Mouse (Mus musculus) common myeloid progenitor, adult 5-6 weeks (primary cell): Measurements from ENCODE around the gene Ndufaf3. TPM values are rescaled to one million over a fixed set of nuclear protein-coding genes. Genes with fewer than 3 reads are reported as not detected.

ENCODE experiments used
- ATAC-seq: replicated peaks from 2 replicates; pipeline ENCODE4 v1.8.0; 2016; ENCODE audit warnings: low read depth, mild to moderate bottlenecking, moderate TSS enrichment, inconsistent platforms; ENCODE audit not compliant: poor library complexity, severe bottlenecking
- total RNA-seq: library from RNA; stranded (forward); fragments of 200-1000, 187-1606 nt; gene quantifications from 2 replicates; pipeline ENCODE4 v1.2.3, GENCODE M21; 2017

Ndufaf3 gene
- total RNA-seq, 1 experiment from 2014 or later = 18.9 TPM

GRCm38 (mm10) chr9:108523341-108523740, 43.9 kb downstream of the Ndufaf3 start:
- no peak for ATAC-seq

DNA sequence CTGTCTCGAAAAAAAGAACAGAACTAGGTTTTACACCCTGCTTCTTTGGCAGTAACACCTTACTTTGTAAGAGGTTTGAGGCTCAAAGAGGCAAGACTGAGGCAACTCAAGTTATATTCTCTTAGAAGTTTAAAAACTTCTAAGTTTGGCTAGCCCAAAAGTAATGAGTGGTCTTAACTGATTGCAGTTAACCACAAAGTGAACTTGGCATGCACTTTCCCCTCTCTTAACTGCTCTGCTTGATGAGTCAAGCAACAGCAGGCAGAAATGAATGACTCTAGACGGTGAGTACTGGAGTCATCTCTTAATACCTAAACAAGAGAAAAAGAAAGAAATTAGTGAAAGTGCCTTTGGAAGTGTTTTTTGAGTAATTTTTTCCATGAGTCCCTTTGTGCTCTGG, 45.6 kb downstream of the Ndufaf3 start:
- ATAC-seq = no peak

DNA sequence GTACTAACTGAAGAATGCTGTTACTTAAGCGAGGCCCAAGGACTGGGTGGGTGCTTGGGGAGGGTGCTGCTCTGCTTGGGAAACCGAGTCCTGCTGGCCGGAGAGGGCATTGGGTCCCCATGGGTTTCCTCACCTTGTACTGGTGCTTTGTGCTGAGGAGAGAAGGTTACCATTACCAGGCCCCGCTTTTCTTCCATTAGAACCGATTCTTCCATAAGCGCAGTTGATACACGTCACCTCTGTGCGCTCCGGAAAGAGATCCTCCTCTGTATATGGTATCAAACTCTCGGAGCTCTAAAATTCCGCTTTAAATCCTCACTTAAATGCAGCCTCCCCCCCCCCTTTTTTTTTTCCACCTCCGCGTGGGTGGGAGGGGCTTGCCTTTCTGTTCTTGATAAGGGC, 49.3 kb downstream of the Ndufaf3 start:
- peak; percentile 38 for ATAC-seq

DNA sequence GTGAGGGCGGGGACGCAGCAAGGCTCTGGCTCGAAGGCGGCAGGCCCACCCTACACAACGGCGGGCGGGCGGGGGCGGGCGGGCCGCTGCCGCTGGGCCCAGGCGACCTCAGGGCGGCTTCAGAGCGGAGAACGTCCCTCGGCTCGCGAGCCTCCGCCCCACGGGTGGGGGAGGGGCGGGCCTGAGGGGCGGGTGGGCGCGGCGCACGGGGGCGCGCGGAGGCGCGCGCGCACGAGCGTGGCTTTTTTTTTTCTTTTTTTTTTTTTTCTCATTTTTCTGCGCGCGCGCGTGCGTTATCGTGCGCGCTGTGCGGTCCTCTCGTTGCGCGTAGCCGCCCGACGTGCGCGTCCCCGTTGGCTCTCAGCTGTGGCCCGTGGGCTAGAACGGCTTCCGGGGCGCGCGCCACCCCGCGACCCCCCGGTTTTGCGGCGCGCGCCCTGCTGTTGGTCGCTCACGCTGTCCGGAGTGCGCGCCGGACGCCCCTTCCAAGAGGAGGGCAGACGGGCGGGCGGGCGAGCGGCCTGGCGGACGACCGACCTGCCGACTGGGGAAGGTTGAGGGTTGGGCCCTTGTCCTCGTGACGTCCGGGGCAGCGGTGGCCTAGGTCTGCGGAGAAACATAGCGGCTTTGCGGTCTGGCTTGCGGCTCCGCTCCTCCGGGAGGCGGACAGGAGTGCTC, 49.8 kb downstream of the Ndufaf3 start:
- peak; percentile 27 for ATAC-seq

- ATAC-seq = peak; percentile 92
Measured at GRCm38 (mm10) chr9:108516380-108517251, 50.6 kb downstream of the Ndufaf3 start, which contains the start of gene Qrich1. Gene Qrich1 (plus strand): TSS chr9:108516806.

Other genes starting within 250 kb of the Ndufaf3 start
- 1,127 and 1,204 TPM in 2 replicates for gene Gpx1, start 228.5 kb downstream of the Ndufaf3 start, total RNA-seq
- 49.2 and 75.5 TPM in 2 replicates for gene Usp4, start 219.6 kb downstream of the Ndufaf3 start, total RNA-seq
- not detected in 2 replicates for gene 1700102P08Rik, start 174.6 kb downstream of the Ndufaf3 start, total RNA-seq
- 0.59 and 1.4 TPM in 2 replicates for gene Ccdc36, start 138.9 kb downstream of the Ndufaf3 start, total RNA-seq
- not detected in 2 replicates for gene BC048562, start 131.0 kb downstream of the Ndufaf3 start, total RNA-seq
- gene Ccdc71, start 106.9 kb downstream of the Ndufaf3 start, total RNA-seq = 11.0 and 15.4 TPM in 2 replicates
- 6.8 and 8.2 TPM in 2 replicates for gene Klhdc8b, start 105.9 kb downstream of the Ndufaf3 start, total RNA-seq
- 0.15 and 0.37 TPM in 2 replicates for gene Lamb2, start 87.7 kb downstream of the Ndufaf3 start, total RNA-seq
- gene Usp19, start 76.8 kb downstream of the Ndufaf3 start, total RNA-seq = 54.3 and 63.1 TPM in 2 replicates
- 149 and 207 TPM in 2 replicates for gene Qars, start 59.7 kb downstream of the Ndufaf3 start, total RNA-seq
- gene Qrich1, start 50.6 kb downstream of the Ndufaf3 start, total RNA-seq = 131 and 150 TPM in 2 replicates
- gene Impdh2, start 7.1 kb downstream of the Ndufaf3 start, total RNA-seq = 317 and 371 TPM in 2 replicates
- gene Dalrd3, start 2.5 kb upstream of the Ndufaf3 start, total RNA-seq = 37.7 and 38.8 TPM in 2 replicates
- 22.0 and 29.5 TPM in 2 replicates for gene Wdr6, start 11.3 kb upstream of the Ndufaf3 start, total RNA-seq
- 0.39 and 1.1 TPM in 2 replicates for gene P4htm, start 30.2 kb upstream of the Ndufaf3 start, total RNA-seq
- gene Arih2, start 82.0 kb upstream of the Ndufaf3 start, total RNA-seq = 50.6 and 57.8 TPM in 2 replicates
- gene Slc25a20, start 94.7 kb upstream of the Ndufaf3 start, total RNA-seq = 29.1 and 39.0 TPM in 2 replicates
- 20.1 and 28.1 TPM in 2 replicates for gene Prkar2a, start 121.9 kb upstream of the Ndufaf3 start, total RNA-seq
- 52.2 and 57.5 TPM in 2 replicates for gene Ip6k2, start 216.4 kb upstream of the Ndufaf3 start, total RNA-seq
- 1.6 and 6.1 TPM in 2 replicates for gene Nckipsd, start 240.9 kb upstream of the Ndufaf3 start, total RNA-seq